Mouse (Mus musculus) B cell, adult 2 months (primary cell): ENCODE measurements around the gene Pnmal1.
A peak's percentile ranks its signal among the peaks of the same experiment; 100 is the strongest.

Experiments
- DNase-seq, 2 experiments: peaks; one replicate each; pipeline ENCODE4 v3.0.0; 2022

The Pnmal1 gene

DNA sequence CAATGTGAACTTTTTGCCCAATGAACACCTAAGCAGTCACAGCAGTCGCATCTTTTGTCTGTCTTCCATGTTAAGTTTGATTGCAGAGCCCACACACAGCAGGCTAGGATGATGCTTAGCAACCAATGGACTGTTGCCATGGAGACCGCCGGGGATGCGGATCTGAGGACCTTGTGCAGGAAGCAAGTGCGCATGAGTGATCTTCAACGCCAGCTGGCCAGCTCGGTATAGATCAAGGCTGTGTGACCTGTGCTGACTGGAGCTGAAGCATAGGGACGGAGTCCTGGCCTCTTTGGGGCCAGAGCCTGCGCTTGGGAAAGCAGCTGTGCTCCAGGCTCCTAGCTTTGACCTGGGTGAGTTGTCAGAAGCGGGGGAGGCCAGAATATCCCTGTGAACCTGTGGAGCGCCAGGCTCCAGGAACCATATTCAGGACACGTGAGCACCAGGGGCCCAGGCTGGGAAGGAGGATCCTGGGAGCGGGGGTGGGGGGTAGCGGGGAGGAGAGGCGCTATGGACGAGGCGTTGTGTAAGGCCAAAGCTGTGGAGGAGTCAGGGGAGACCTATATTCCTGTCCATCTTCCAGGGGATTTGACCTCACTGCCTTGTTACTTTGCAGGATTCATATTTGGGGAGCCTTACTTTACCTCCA, at the start of gene Pnmal1:
Gene Pnmal1, plus strand, starts transcription at position 141 of the 649 bp plus-strand sequence.
- DNase-seq, result no peak

DNA sequence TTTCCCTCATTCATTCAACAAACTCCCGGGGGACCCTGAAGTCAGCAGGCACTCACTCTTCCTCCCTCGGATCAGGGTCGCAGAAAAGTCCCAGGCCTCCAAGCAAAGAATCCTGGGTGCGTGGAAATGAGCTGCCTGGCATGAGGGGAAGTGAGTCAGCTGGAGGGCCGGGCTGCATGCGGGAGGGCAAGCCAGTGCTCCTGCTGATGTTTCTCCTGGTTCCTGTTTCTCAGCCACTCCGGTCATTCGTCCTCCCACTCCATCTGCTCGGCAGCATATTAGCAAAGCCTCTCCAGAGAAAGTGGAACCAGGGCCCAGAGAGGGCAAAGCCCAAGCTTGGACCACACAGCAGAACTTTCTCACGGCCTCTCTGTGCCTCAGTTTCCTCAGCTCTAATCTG, 49.6 kb upstream of the Pnmal1 start:
- no peak for DNase-seq

DNA sequence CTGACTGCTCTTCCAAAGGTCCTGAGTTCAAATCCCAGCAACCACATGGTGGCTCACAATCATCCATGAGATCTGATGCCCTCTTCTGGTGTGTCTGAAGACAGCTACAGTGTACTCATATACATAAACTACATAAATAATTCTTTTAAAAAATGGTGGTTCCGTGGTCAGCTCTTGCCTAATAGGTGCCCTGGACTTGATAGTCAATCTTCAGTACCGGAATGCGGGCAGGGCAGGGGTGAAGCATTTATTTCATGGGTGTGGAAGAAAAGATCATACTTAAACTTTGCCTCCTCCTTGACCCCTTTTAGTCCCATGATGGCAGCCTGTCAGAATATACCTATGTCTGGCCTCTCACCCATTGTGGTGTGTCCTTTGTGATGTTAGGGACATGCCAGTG, 47.6 kb upstream of the Pnmal1 start:
- no peak for DNase-seq

DNA sequence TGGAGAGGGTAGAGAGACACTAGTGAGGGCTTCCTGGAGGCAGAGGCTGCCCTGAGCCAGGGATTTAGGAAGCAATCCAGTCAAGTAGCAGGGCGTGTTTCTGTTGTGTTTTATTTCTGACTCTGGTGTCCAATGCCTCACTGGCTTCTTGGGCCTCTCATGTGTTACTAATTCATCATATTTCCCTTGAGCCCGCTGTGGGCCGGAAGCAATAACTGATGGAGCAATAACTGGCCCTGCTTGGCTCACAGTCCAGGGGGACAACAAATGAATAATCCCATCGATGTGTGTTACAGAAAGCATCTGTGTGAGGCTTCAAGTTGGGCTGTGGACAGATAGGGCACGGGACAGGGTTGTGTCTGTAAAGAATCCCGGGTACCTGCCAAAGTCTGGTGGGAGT, 47.1 kb upstream of the Pnmal1 start:
- DNase-seq, result no peak

DNA sequence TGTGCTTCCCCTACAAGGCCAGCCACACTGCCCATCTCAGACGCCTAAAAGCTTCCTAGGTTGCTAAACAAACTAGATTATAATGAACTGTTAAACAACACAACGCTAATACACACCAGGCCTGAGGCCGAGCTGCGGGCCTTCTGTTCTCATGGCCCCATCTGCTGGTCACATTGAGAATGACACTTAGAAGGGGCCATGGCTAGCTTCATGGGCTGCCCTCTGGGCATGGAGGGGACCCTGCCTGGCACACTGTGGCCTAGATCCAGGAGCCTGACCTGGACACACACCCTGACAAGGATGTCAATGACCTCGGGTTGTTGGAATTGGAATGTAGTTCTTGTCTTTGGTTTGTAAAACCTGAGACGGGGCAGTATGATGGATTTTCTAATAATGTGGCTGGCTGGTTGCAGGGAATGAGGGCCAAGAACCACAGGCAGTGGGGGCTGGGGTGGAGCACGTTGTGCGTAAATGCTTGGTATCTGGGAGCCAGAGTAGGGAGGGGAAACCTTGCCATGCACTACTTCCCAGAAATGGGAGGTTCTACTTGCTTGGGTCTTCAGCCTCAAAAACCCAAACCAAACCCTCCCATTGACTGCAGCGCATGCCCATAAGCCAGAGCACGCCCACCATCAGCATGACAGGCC, 45.5 kb upstream of the Pnmal1 start:
- DNase-seq, result peak; percentile 82 to 83

DNA sequence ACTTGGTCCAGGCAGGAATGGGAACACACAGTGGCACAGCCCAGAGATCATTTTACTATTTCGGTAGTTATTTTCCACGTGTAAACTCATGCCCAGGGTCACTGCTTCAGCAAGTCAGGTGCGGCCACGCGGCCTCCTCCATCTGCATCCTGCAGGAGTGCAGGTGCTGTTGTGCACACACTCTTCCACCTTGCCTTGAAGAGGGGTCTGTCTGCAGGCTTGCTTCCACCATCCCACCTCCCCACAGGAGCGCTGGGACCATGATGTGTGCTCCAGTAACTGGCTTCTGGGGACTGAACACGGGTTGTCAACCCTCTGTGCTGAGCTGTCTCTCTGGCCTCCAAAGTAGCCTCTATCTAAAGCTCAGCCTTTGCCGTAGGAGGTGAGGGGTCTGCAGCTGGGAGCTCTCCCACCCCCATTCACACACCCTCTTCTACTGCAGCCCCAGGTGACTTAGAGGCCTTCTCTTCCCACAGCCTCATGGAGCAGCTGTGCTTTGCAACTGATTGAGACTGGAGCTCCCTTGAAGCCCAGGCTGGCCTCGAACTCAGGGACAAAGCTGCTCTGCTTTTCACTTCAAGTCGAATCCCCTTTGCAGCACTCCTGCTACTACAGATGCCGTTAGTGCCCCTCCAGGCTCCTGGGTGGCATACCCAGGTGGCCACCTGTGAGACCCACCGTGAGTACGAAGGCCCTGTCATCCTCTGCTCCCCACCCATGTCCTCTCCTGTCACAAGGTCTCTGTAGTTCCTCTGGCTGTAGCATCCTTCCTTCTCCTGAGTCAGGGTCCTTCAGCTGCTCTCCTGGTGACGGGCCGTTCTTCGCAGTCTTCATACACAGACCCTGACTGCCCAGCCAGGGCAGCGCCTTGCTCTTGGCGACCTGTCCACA, 44.8 kb upstream of the Pnmal1 start:
- DNase-seq, result no peak

DNA sequence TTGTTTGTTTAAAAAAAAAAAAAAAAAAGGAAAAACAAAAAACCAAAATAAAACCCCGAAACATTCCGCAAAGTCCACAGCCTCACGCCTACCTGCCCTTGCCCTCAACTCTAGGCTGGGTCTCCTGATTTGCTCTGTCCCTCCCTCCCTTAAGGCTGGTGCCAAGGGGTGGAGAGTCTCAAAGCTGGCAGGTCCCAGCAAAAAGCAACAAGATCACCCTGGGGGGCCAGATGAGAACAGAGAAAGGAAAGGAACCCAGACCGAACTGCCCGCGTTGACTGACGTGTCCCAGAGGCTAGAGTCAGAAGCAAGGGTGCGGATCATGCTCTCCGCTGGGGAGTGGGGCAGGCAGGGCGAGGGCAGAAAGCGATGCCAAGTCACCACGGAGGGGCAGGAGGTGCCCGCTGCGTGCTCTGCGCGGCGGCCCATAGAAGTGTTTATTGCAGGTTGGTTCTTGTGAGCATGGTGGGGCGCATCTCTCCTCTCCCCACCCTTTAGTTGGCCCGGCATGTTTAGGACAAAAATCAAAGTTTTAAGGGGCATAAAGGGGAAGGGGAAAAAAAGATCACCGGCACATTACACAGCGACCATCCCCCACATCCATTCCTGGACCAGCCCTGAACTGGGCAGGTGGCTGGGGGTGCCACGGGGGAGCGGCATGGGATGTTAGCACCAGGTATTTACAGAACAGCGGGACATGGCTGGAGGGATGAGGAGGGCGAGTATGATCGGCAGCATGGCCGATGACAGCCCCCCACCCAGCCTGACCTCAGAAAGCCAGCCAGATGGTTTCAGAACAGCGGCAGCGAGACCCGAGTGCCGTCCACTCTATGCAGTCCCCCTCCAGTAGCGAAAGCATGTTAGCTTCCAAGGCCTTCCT, 43.8 kb upstream of the Pnmal1 start:
- no peak for DNase-seq

DNA sequence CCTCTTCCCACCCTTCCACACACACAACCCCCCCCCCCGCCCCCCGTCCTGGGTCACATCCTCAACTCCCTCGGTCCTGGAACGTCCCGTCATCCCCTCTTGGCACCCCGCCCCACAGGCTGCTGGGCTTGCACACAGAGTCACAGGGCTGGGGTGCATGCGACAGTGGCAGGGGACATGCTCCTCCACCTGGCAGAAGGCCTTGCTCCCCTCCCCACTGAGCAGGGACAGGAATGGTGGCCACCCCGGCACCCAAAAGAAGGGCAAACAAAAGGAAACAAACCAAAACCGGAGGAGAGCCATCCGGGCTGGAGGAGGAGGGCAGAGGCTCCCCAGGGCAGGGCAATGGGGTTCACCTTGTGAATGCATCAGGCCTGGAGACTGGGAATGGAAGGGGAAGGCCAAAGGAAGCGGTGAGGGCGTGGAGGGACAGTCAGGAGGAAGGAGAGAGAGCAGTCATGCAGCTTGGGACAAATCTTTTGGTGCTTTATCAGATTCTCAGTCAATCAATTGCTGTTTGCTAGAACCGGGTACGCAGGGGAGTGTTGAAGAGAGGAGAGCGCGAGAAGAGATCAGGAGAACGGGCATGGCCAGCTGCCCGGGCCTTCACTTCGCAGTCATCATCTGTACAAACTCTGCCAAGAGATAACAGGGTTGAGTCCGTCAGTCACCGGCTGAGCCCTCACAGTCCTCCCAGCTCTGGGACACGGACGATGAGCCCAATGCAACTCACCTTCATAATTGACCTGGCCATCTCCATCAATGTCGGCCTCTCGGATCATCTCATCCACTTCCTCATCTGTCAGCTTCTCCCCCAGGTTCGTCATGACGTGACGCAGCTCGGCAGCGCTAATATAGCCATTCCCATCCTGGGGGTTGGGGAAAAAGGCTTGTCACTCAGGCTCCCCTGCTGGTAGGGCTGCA, 42.9 kb upstream of the Pnmal1 start:
- no peak for DNase-seq

DNA sequence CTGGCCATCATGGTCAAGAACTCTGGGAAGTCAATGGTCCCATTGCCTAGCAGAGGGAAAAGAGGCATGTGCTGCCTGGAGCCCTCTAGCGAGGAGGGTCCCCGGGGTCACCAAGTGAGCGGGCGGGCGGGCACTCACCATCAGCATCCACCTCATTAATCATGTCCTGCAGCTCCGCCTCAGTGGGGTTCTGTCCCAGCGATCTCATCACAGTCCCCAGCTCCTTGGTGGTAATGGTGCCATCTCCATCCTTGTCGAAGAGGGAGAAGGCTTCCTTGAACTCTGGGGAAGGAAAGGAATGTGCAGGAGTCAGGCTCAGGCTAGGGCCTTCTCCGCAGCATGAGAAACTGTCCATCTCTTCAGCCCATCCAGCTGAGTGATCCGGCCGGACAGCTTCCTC, 42.0 kb upstream of the Pnmal1 start:
- DNase-seq, result no peak

DNA sequence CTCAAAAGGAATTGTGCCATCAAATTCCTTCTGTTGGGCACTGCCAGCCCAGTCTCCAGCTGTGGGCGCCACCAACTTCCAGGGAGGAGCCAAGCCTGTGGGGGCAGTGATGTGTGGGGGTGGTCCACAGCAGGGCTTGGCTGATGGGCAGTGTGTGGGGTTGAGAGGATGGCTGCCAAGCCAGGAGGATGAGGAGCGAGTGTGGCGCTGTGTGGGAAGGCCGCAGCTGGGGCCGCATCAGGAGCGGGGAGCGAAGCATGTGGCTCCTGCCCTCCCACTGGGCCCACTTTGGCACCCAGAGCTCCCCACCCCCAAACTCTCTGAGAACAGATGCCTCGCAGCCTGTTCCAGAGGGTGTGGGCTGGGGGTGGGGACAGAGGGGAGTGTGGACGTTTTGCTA, 41.5 kb upstream of the Pnmal1 start:
- DNase-seq, result no peak

DNA sequence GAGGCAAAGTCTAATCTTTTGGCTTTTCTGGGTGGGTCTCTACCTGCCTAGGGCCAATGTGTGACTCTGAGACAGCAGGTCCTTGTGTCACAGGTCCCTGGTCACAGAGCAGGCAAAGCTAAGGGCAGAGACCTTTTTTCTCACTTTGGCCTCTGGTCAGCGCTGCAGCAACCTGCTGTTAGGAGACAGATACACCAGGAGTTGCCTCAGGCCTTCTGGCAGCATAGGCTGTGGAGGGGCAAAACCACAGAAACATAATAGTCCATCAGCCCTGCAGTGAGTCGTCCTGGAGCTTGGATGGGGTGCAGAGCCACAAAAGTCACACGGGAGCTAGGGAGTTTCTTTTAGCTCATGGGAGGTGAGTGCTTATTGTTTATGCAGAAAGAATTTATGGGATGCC, 40.8 kb upstream of the Pnmal1 start:
- DNase-seq, result no peak

DNA sequence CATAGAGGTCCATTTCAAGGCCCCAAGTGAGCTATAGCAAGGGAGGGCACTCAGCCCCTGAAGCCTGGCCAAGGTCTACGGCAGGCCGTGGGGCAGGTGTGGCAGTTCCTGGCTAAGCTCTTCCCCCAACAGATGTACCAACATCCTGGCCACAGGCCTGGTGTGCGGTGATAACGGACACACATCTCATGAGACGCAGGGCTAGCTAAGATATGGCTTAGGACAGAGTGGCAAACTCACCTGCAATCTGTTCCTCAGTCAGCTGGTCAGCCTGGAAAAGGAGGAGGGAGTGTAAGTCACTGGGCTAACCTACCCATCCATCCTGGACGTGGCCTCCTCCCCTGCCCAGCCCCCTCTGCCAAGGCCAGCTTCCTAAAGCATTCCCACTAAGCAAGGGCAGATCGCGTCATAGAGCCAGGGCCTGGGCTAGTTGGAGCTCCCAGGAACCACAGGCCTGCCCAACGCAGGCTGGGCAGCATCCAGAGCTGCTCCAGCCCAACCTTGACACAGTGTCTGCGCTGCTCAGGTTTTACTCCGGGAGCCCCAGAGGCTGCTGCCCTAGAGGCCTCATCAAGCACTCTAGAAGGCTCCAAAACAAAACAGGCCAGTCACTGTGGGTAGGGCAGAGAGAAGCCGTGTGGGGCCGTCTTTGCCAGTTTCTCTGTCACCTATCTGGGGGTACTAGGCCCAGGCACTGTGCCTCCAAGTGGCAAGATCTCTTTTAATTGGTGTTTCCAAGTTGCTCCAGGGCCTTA, 39.9 kb upstream of the Pnmal1 start:
- no peak for DNase-seq

DNA sequence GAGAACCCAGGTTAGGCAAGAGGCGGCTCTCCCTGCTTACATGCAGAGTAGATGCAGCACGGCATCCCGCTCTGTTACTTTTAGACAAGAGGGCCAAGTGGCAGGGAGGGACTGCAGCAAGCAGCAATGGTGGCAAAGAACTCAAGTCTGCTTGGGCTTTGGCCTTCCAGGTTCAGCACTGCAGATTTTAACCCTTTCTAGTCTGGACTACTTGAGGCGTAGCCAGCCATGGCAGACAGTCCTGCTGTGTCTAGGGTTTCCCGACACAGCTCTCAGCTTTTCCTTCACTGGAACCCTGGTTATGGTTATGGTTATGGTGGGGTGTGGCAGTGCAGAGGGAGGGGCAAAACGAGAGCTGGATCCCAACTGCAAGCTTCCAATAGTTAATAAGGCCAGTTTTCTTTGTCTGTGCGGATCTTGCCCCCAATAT, 39.3 kb upstream of the Pnmal1 start:
- DNase-seq, result no peak

DNA sequence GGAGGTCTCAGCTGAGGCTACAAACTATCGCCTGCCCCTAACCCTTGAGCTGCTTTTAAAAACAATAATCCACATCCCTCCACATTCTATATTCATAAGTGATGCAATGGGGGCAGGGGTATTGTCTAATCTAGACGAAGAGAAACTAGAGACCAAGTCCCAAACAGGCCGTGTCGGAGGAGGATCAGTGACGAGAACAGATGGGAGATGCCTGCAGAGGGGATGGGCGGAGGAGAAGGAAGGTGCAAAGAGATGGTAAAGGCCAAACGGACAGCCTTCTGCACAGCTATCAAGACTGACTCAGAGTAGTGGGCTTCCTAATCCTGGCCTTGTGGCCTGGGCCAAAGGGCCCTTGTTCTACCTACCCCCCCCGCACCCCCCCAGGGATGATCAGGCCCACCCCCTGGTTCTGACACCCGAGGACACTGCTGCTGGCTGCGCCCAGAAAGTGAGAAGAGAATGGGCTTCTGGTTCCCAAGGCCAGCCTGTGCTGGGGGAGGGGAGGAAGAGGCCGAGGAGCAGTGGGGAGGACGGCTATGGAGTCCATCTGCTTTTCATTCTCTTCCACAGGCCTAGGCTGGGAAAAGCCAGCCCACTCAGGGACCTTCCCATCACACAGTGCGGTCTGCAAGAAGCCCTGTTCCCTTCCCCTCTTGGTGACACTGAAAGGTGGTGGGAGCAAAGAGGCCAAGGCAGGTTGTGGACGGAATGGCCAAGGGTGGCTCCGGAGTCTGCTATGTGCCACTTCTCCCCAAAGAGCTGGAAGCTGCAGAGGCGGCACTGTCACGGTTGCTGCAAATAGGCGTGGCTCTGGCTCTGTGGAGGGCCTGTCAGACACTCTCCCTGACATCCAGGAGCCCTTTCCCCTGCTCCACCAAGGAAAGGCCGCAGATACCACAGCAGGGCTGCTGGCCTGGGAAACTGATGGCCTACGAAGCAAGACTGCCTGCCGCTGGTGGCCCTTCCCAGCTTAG, 38.4 kb upstream of the Pnmal1 start:
- DNase-seq, result no peak

DNA sequence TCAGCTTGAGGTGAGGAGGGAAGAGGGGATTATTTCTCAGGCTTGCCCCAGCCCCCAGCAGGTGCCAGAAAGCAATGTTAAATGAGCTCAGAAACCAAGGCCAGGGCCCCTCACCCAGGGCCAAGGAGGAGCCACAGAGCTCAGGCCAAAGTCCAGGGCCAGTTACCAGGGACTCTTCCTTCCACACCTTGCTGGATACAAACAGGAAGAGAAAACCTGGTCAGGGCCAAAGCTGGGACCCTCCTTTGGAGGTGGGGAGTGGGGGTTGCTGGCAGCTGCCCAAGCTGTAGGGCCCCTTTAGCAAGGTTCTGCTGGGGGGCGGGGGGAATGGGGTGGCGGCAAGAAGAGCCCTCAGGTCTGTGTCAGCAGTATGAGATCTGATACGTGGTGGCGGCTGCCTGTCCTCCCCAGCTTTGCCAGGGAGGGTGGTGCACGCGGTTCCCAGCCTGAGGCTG, 37.6 kb upstream of the Pnmal1 start:
- no peak for DNase-seq

DNA sequence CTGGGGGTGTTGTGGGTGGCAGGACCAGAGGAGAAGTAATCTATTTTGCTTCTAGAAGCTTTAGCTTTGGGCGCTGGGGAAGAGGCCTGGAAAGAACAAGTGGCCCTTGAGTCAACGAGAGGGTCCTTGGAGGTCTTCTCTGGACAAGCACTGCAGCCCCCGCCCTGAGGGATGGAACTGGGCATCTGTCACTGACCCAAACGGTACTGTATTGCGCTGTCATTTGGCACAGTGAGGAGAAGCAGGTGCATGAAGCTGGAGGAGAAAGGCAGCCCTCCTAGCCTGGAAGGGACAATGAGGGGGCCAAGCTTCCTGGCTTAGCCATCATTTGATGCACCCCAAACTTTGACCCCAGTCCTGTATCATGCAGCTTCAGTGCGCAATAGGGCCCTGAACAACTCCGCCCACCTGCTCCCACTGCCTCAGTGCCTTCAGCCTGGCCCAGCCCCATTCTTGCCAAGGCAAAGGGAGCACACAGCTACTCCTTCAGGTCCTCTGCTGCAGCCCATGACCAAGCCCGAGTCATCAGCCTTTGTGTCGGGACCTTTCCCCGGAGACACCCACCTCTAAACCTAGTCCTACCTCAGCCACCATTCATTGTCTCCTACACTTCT, 37.0 kb upstream of the Pnmal1 start:
- DNase-seq, result no peak

DNA sequence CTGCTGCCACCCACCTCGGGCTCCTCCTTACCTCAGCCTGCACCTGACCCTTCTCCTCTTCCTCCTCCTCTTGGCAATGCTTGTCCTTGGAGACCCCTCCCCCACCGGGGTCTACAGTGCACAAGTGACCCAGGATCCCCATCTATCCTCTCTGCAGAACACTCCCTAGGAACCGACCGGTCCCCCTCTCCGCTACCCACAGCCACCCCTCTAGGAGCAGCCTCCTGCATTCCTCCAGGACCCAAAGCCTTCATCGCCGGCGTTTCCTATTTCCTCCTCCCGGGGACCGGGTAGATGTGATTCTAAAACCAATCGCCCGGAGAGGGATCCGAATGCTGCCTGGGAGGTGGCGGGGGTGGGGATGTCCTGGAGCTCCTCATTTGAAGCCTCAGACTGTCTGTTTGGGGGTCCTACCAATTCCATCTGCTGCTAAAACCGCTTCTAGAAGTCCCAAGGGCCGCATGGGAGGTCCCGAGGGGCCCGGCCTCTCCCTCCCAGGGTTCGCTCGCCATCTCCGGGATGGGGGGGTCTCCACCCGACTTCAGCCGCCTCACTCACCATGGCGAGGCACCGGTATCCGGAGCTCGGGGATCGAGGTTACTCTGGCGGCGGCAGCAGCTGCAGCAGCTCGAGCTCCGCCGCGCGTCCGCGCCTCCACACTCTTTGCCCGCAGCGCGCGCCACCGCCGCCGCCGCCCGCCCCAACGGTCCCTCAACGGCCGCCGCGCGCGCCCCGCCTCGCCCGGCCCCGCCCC, 36.0 kb upstream of the Pnmal1 start:
- DNase-seq, result no peak
